Mouse (Mus musculus) liver, adult (tissue): ENCODE measurements around the gene Eml2.

Experiments
- GATA4 ChIP-seq: IDR thresholded peaks from 2 replicates; pipeline ENCODE4 v1.6.1; 2014; ENCODE audit warnings: mild to moderate bottlenecking, low read length; ENCODE audit not compliant: insufficient replicate concordance

The Eml2 gene

GRCm38 (mm10) chr7:19211996-19212755, 36.0 kb downstream of the Eml2 start, which contains the start of gene Gpr4:
Gpr4 (plus strand) TSS chr7:19212538.
- TF ChIP-seq GATA4, result no peak

- TF ChIP-seq GATA4, result no peak
Observed at GRCm38 (mm10) chr7:19213385-19213784, 37.2 kb downstream of the Eml2 start.

- no peak for TF ChIP-seq GATA4
Observed at GRCm38 (mm10) chr7:19214369-19214768, 38.1 kb downstream of the Eml2 start.

GRCm38 (mm10) chr7:19214940-19215339, 38.7 kb downstream of the Eml2 start:
- TF ChIP-seq GATA4, result no peak

- no peak for TF ChIP-seq GATA4
Observed at GRCm38 (mm10) chr7:19217492-19217891, 41.3 kb downstream of the Eml2 start.

- TF ChIP-seq GATA4, result no peak
Observed at GRCm38 (mm10) chr7:19217944-19218343, 41.7 kb downstream of the Eml2 start.

- no peak for TF ChIP-seq GATA4
Observed at GRCm38 (mm10) chr7:19220061-19220460, 43.8 kb downstream of the Eml2 start.

GRCm38 (mm10) chr7:19222189-19222588, 46.0 kb downstream of the Eml2 start:
- no peak for TF ChIP-seq GATA4

GRCm38 (mm10) chr7:19222875-19223274, 46.7 kb downstream of the Eml2 start:
- TF ChIP-seq GATA4, result no peak

GRCm38 (mm10) chr7:19224933-19225332, 48.7 kb downstream of the Eml2 start:
- no peak for TF ChIP-seq GATA4

- no peak for TF ChIP-seq GATA4
Observed at GRCm38 (mm10) chr7:19226817-19227797, 50.9 kb downstream of the Eml2 start.

GRCm38 (mm10) chr7:19227883-19228792, 51.9 kb downstream of the Eml2 start, which contains the start of gene Opa3:
Opa3 (plus strand) TSS chr7:19228334.
- no peak for TF ChIP-seq GATA4

GRCm38 (mm10) chr7:19228793-19229148, 52.5 kb downstream of the Eml2 start:
- no peak for TF ChIP-seq GATA4

- no peak for TF ChIP-seq GATA4
Observed at GRCm38 (mm10) chr7:19229404-19229803, 53.2 kb downstream of the Eml2 start.
